Mouse (Mus musculus): ENCODE results near the gene Tprg. TPM values are rescaled to one million over a fixed set of nuclear protein-coding genes. Genes with fewer than 3 reads are reported as not detected.

The Tprg gene
- polyA plus RNA-seq (2012; rRNA removed; ENCODE audit: low replicate concordance): 0.76 TPM in 1 of 2 replicates, not detected in the other

DNA sequence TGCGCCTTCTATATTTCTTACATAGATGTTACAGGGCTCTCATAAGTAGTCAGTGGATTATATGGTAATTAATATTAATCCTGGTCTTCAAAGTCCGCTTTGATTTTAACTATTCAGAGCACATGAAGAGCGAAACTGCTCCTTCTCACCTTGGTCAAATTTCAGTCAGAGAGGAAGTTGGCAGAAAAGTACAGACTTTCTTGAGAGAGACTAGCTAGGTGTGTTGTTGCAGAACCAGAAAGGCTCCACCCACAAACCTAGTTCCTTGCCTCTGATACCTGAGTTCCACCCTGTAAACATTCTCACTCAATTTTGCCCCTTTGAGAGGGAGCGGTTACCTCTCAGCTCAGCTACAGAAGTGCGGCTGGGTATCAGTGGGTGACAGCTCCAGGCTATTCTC, at the start of gene Tprg:
TSS of gene Tprg (plus strand) at position 301 of the 400 bp plus-strand sequence.

All from mammary gland, adult 2 months (tissue).